Mouse (Mus musculus) heart, postnatal 0 days (tissue): ENCODE measurements at regions not wholly inside any gene's neighbourhood (a gene's known extent, or its start where the extent isn't known, plus 50 kb on each side); places are given as distances from the start of the nearest gene placed in this dataset.
"Not testable (repeated sequence)": the region's sequence is repeated elsewhere in the genome, so short reads cannot be mapped to it uniquely, and the experiment has no call there.

Experiments
- CTCF ChIP-seq: IDR thresholded peaks from 2 replicates; pipeline ENCODE4 v1.5.1; 2016; ENCODE audit warnings: antibody characterized with exemption, control low read depth, low read depth
- EP300 ChIP-seq: IDR thresholded peaks from 2 replicates; pipeline ENCODE4 v1.6.1; 2016; ENCODE audit warnings: antibody characterized with exemption, low read depth

DNA sequence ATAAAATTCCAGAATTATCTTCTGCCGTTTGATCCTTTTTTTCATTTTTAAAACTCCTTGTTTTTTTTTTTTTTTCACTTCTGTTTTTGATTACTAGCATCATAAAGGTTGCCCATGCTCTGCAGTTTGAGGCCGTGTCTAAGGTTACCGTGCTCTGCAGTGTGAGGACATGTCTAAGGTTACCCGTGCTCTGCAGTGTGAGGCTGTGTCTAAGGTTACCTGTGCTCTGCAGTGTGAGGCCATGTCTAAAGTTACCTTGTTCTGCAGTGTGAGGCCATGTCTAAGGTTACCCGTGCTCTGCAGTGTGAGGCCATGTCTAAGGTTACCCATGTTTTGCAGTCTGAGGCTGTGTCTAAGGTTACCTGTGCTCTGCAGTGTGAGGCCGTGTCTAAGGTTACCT lies 157.0 kb upstream of the Vmn1r3 start:
- TF ChIP-seq CTCF, EP300: not testable (repeated sequence)
